Mouse (Mus musculus): ENCODE measurements at regions not wholly inside any gene's neighbourhood (a gene's known extent, or its start where the extent isn't known, plus 50 kb on each side); places are given as distances from the start of the nearest gene placed in this dataset.

GRCm38 (mm10) chr10:100742065-100742464, 151.8 kb downstream of the 1700017N19Rik start:
- peak; percentile 64 for TF ChIP-seq CTCF (conservative IDR thresholded peaks at IDR 0.05; ENCODE audit: insufficient read depth, insufficient read length, low read depth, low read length)
- TF ChIP-seq POLR2A (IDR thresholded peaks at IDR 0.05; ENCODE audit: low read depth, low read length): no peak

Data from kidney, adult 2 months (tissue).